Mouse (Mus musculus): Measurements from ENCODE around the gene Bach1. TPM values are rescaled to one million over a fixed set of nuclear protein-coding genes. Genes with fewer than 3 reads are reported as not detected.

The Bach1 gene
- polyA plus RNA-seq, 1 experiment from 2014 or later: 14.4 TPM

GRCm38 (mm10) chr16:87758016-87758415 is 59.3 kb downstream of the Bach1 start:
- H3K27ac ChIP-seq (replicated peaks): no peak overlapping the region
- H3K9me3 ChIP-seq: no peaks in the 10 kb centered on the region
- 94% methylated on average over 11 of the region's 11 CpGs for WGBS
- no peaks in the 10 kb centered on the region for H3K4me1 ChIP-seq
- no peaks in the 10 kb centered on the region for H3K27me3 ChIP-seq (replicated peaks; ENCODE audit: low read depth, poor library complexity, severe bottlenecking)
- DNase-seq (ENCODE audit: low spot score): no peak
- H3K36me3 ChIP-seq (replicated peaks): no peaks in the 10 kb centered on the region
- no peak overlapping the region for H3K4me3 ChIP-seq

GRCm38 (mm10) chr16:87764668-87765109 is 65.9 kb downstream of the Bach1 start:
- 93% methylated on average over 15 of the region's 15 CpGs for WGBS
- no peak for DNase-seq (ENCODE audit: low spot score)

GRCm38 (mm10) chr16:87765984-87766383 is 67.2 kb downstream of the Bach1 start:
- Histone ChIP-seq H3K27ac (replicated peaks) (no peak overlapping the region), H3K4me3 (no peak overlapping the region), H3K27me3 (replicated peaks; ENCODE audit: low read depth, poor library complexity, severe bottlenecking) (no peaks in the 10 kb centered on the region), H3K9me3 (no peaks in the 10 kb centered on the region), H3K4me1 (no peaks in the 10 kb centered on the region), H3K36me3 (replicated peaks) (no peaks in the 10 kb centered on the region)
- DNase-seq (ENCODE audit: low spot score): no peak
- WGBS: 80% methylated on average over 8 of the region's 8 CpGs

More at GRCm38 (mm10) chr16:87764668-87765109, 65.9 kb downstream of the Bach1 start:
- Histone ChIP-seq H3K9me3 (no peaks in the 10 kb centered on the region), H3K4me3 (no peak overlapping the region), H3K4me1 (no peaks in the 10 kb centered on the region), H3K27me3 (replicated peaks; ENCODE audit: low read depth, poor library complexity, severe bottlenecking) (no peaks in the 10 kb centered on the region), H3K27ac (replicated peaks) (no peak overlapping the region), H3K36me3 (replicated peaks) (no peaks in the 10 kb centered on the region)

- H3K36me3 ChIP-seq (replicated peaks): no peaks in the 10 kb centered on the region
- H3K27ac ChIP-seq (replicated peaks): no peak overlapping the region
- no peaks in the 10 kb centered on the region for H3K9me3 ChIP-seq
- no peak for DNase-seq (ENCODE audit: low spot score)
- H3K4me1 ChIP-seq: no peaks in the 10 kb centered on the region
- 78% methylated on average over 2 of the region's 2 CpGs for WGBS
- no peaks in the 10 kb centered on the region for H3K27me3 ChIP-seq (replicated peaks; ENCODE audit: low read depth, poor library complexity, severe bottlenecking)
- no peak overlapping the region for H3K4me3 ChIP-seq
These were observed 71.8 kb downstream of the Bach1 start for GRCm38 (mm10) chr16:87770576-87770975.

- DNase-seq (ENCODE audit: low spot score): no peak
- no peaks in the 10 kb centered on the region for H3K4me1 ChIP-seq
- no peak overlapping the region for H3K4me3 ChIP-seq
- no peaks in the 10 kb centered on the region for H3K36me3 ChIP-seq (replicated peaks)
- no peak overlapping the region for H3K27ac ChIP-seq (replicated peaks)
- no peaks in the 10 kb centered on the region for H3K27me3 ChIP-seq (replicated peaks; ENCODE audit: low read depth, poor library complexity, severe bottlenecking)
- 84% methylated on average over 4 of the region's 4 CpGs for WGBS
- no peaks in the 10 kb centered on the region for H3K9me3 ChIP-seq
These were observed 73.2 kb downstream of the Bach1 start for GRCm38 (mm10) chr16:87771926-87772325.

GRCm38 (mm10) chr16:87774398-87774797 is 75.7 kb downstream of the Bach1 start:
- Histone ChIP-seq H3K27me3 (replicated peaks; ENCODE audit: low read depth, poor library complexity, severe bottlenecking) (no peaks in the 10 kb centered on the region), H3K36me3 (replicated peaks) (no peaks in the 10 kb centered on the region), H3K4me1 (no peaks in the 10 kb centered on the region), H3K4me3 (no peak overlapping the region), H3K9me3 (no peaks in the 10 kb centered on the region), H3K27ac (replicated peaks) (no peak overlapping the region)
- 61% methylated on average over 3 of the region's 3 CpGs for WGBS
- no peak for DNase-seq (ENCODE audit: low spot score)

GRCm38 (mm10) chr16:87777373-87777772 is 78.6 kb downstream of the Bach1 start:
- no peaks in the 10 kb centered on the region for H3K27me3 ChIP-seq (replicated peaks; ENCODE audit: low read depth, poor library complexity, severe bottlenecking)
- H3K4me3 ChIP-seq: no peak overlapping the region
- H3K4me1 ChIP-seq: no peaks in the 10 kb centered on the region
- no peaks in the 10 kb centered on the region for H3K36me3 ChIP-seq (replicated peaks)
- 94% methylated on average over 4 of the region's 4 CpGs for WGBS
- no peak overlapping the region for H3K27ac ChIP-seq (replicated peaks)
- DNase-seq (ENCODE audit: low spot score): no peak
- no peaks in the 10 kb centered on the region for H3K9me3 ChIP-seq

GRCm38 (mm10) chr16:87781637-87782036 is 82.9 kb downstream of the Bach1 start:
- Histone ChIP-seq H3K4me3 (no peak overlapping the region), H3K36me3 (replicated peaks) (no peaks in the 10 kb centered on the region), H3K27ac (replicated peaks) (no peak overlapping the region), H3K27me3 (replicated peaks; ENCODE audit: low read depth, poor library complexity, severe bottlenecking) (no peaks in the 10 kb centered on the region), H3K4me1 (peaks cover 13% of the 10 kb centered on the region), H3K9me3 (no peaks in the 10 kb centered on the region)
- 82% methylated on average over 7 of the region's 7 CpGs for WGBS
- no peak for DNase-seq (ENCODE audit: low spot score)

Other genes starting within 250 kb of the Bach1 start
- gene Usp16, start 244.2 kb upstream of the Bach1 start, polyA plus RNA-seq (2016; fragmentation: Nextera tagmentation; extraction: Ambion mirVana): 38.3 and 42.8 TPM in 2 replicates
- 691 and 710 TPM in 2 replicates for gene Cct8, start 203.1 kb upstream of the Bach1 start, polyA plus RNA-seq (2016; fragmentation: Nextera tagmentation; extraction: Ambion mirVana)
- gene Map3k7cl, start 145.6 kb upstream of the Bach1 start, polyA plus RNA-seq (2016; fragmentation: Nextera tagmentation; extraction: Ambion mirVana): not detected in 2 replicates

All from embryonic facial prominence, embryonic 10.5 days (tissue).